Mouse (Mus musculus): ENCODE measurements at regions not wholly inside any gene's neighbourhood (a gene's known extent, or its start where the extent isn't known, plus 50 kb on each side); places are given as distances from the start of the nearest gene placed in this dataset.

- no peaks in the 10 kb centered on the region for H3K36me3 ChIP-seq (ENCODE audit: control insufficient read depth, insufficient read depth)
- no peak overlapping the region for H3K27ac ChIP-seq (ENCODE audit: low read length)
- H3K27me3 ChIP-seq (replicated peaks; ENCODE audit: control insufficient read depth, insufficient read depth, low read length): no peaks in the 10 kb centered on the region
- no peak overlapping the region for H3K4me2 ChIP-seq (ENCODE audit: low read length)
- no peak overlapping the region for H3K4me3 ChIP-seq (replicated peaks; ENCODE audit: low read length)
- H3K9ac ChIP-seq (replicated peaks; ENCODE audit: low read depth, low read length): no peak overlapping the region
- no peaks in the 10 kb centered on the region for H3K9me3 ChIP-seq (ENCODE audit: control insufficient read depth, low read length)
- WGBS: 69% methylated on average over 2 of the region's 2 CpGs
- no peaks in the 10 kb centered on the region for H3K4me1 ChIP-seq (replicated peaks; ENCODE audit: control insufficient read depth, insufficient read depth, low read length)
- no peak for ATAC-seq
Measured at GRCm38 (mm10) chr4:37445268-37445667, 493.7 kb upstream of the Lingo2 start.

GRCm38 (mm10) chr4:37412755-37413154 lies 461.2 kb upstream of the Lingo2 start:
- ATAC-seq: no peak
- H3K4me1 ChIP-seq (replicated peaks; ENCODE audit: control insufficient read depth, insufficient read depth, low read length): no peaks in the 10 kb centered on the region
- H3K9ac ChIP-seq (replicated peaks; ENCODE audit: low read depth, low read length): no peak overlapping the region
- no peaks in the 10 kb centered on the region for H3K36me3 ChIP-seq (ENCODE audit: control insufficient read depth, insufficient read depth)
- no peak overlapping the region for H3K27ac ChIP-seq (ENCODE audit: low read length)
- H3K4me3 ChIP-seq (replicated peaks; ENCODE audit: low read length): no peak overlapping the region
- H3K4me2 ChIP-seq (ENCODE audit: low read length): no peak overlapping the region
- no peaks in the 10 kb centered on the region for H3K27me3 ChIP-seq (replicated peaks; ENCODE audit: control insufficient read depth, insufficient read depth, low read length)
- WGBS: 88% methylated on average over 2 of the region's 2 CpGs
- no peaks in the 10 kb centered on the region for H3K9me3 ChIP-seq (ENCODE audit: control insufficient read depth, low read length)

- no peaks in the 10 kb centered on the region for H3K27me3 ChIP-seq (replicated peaks; ENCODE audit: control insufficient read depth, insufficient read depth, low read length)
- ATAC-seq: peak; percentile 54
- H3K4me3 ChIP-seq (replicated peaks; ENCODE audit: low read length): no peak overlapping the region
- H3K27ac ChIP-seq (ENCODE audit: low read length): no peak overlapping the region
- no peaks in the 10 kb centered on the region for H3K36me3 ChIP-seq (ENCODE audit: control insufficient read depth, insufficient read depth)
- H3K9ac ChIP-seq (replicated peaks; ENCODE audit: low read depth, low read length): no peak overlapping the region
- no peak overlapping the region for H3K4me2 ChIP-seq (ENCODE audit: low read length)
- H3K9me3 ChIP-seq (ENCODE audit: control insufficient read depth, low read length): no peaks in the 10 kb centered on the region
- no peaks in the 10 kb centered on the region for H3K4me1 ChIP-seq (replicated peaks; ENCODE audit: control insufficient read depth, insufficient read depth, low read length)
Measured at GRCm38 (mm10) chr4:37388118-37388517, 436.6 kb upstream of the Lingo2 start.

GRCm38 (mm10) chr4:37386882-37387281 lies 435.3 kb upstream of the Lingo2 start:
- H3K36me3 ChIP-seq (ENCODE audit: control insufficient read depth, insufficient read depth): no peaks in the 10 kb centered on the region
- H3K27ac ChIP-seq (ENCODE audit: low read length): no peak overlapping the region
- H3K4me3 ChIP-seq (replicated peaks; ENCODE audit: low read length): no peak overlapping the region
- H3K9ac ChIP-seq (replicated peaks; ENCODE audit: low read depth, low read length): no peak overlapping the region
- no peak for ATAC-seq
- no peaks in the 10 kb centered on the region for H3K9me3 ChIP-seq (ENCODE audit: control insufficient read depth, low read length)
- no peaks in the 10 kb centered on the region for H3K27me3 ChIP-seq (replicated peaks; ENCODE audit: control insufficient read depth, insufficient read depth, low read length)
- no peaks in the 10 kb centered on the region for H3K4me1 ChIP-seq (replicated peaks; ENCODE audit: control insufficient read depth, insufficient read depth, low read length)
- WGBS: 31% methylated on average over 1 of the region's 1 CpGs
- H3K4me2 ChIP-seq (ENCODE audit: low read length): no peak overlapping the region

- no peak for ATAC-seq
Measured at GRCm38 (mm10) chr4:37364209-37364608, 412.7 kb upstream of the Lingo2 start.

GRCm38 (mm10) chr4:37361254-37361653 lies 409.7 kb upstream of the Lingo2 start:
- H3K9me3 ChIP-seq (ENCODE audit: control insufficient read depth, low read length): no peaks in the 10 kb centered on the region
- no peak overlapping the region for H3K27ac ChIP-seq (ENCODE audit: low read length)
- H3K36me3 ChIP-seq (ENCODE audit: control insufficient read depth, insufficient read depth): no peaks in the 10 kb centered on the region
- no peak for ATAC-seq
- no peak overlapping the region for H3K9ac ChIP-seq (replicated peaks; ENCODE audit: low read depth, low read length)
- H3K27me3 ChIP-seq (replicated peaks; ENCODE audit: control insufficient read depth, insufficient read depth, low read length): no peaks in the 10 kb centered on the region
- 91% methylated on average over 5 of the region's 5 CpGs for WGBS
- no peak overlapping the region for H3K4me3 ChIP-seq (replicated peaks; ENCODE audit: low read length)
- no peaks in the 10 kb centered on the region for H3K4me1 ChIP-seq (replicated peaks; ENCODE audit: control insufficient read depth, insufficient read depth, low read length)
- no peak overlapping the region for H3K4me2 ChIP-seq (ENCODE audit: low read length)

More at GRCm38 (mm10) chr4:37364209-37364608, 412.7 kb upstream of the Lingo2 start:
- 77% methylated on average over 3 of the region's 3 CpGs for WGBS
- H3K9me3 ChIP-seq (ENCODE audit: control insufficient read depth, low read length): no peaks in the 10 kb centered on the region
- H3K9ac ChIP-seq (replicated peaks; ENCODE audit: low read depth, low read length): no peak overlapping the region
- no peaks in the 10 kb centered on the region for H3K27me3 ChIP-seq (replicated peaks; ENCODE audit: control insufficient read depth, insufficient read depth, low read length)
- no peaks in the 10 kb centered on the region for H3K36me3 ChIP-seq (ENCODE audit: control insufficient read depth, insufficient read depth)
- H3K4me2 ChIP-seq (ENCODE audit: low read length): no peak overlapping the region
- no peaks in the 10 kb centered on the region for H3K4me1 ChIP-seq (replicated peaks; ENCODE audit: control insufficient read depth, insufficient read depth, low read length)
- no peak overlapping the region for H3K4me3 ChIP-seq (replicated peaks; ENCODE audit: low read length)
- H3K27ac ChIP-seq (ENCODE audit: low read length): no peak overlapping the region

- H3K4me2 ChIP-seq (ENCODE audit: low read length): no peak overlapping the region
- H3K27ac ChIP-seq (ENCODE audit: low read length): no peak overlapping the region
- H3K36me3 ChIP-seq (ENCODE audit: control insufficient read depth, insufficient read depth): no peaks in the 10 kb centered on the region
- no peaks in the 10 kb centered on the region for H3K27me3 ChIP-seq (replicated peaks; ENCODE audit: control insufficient read depth, insufficient read depth, low read length)
- H3K4me1 ChIP-seq (replicated peaks; ENCODE audit: control insufficient read depth, insufficient read depth, low read length): no peaks in the 10 kb centered on the region
- no peak for ATAC-seq
- no peaks in the 10 kb centered on the region for H3K9me3 ChIP-seq (ENCODE audit: control insufficient read depth, low read length)
- H3K4me3 ChIP-seq (replicated peaks; ENCODE audit: low read length): no peak overlapping the region
- H3K9ac ChIP-seq (replicated peaks; ENCODE audit: low read depth, low read length): no peak overlapping the region
Measured at GRCm38 (mm10) chr4:37338376-37338775, 386.8 kb upstream of the Lingo2 start.
